Mouse (Mus musculus) gastrocnemius, postnatal 36 days (tissue): ENCODE results near the gene Taf1d. TPM values are rescaled to one million over a fixed set of nuclear protein-coding genes. Genes with fewer than 3 reads are reported as not detected.
A peak's percentile ranks its signal among the peaks of the same experiment; 100 is the strongest.
"Not testable (repeated sequence)": the region's sequence is repeated elsewhere in the genome, so short reads cannot be mapped to it uniquely, and the experiment has no call there.

Source experiments
- DNase-seq, 2 experiments: peaks; one replicate each; pipeline ENCODE4 v3.0.0; 2022
- intact Hi-C: fragments of 180-260 bp; cut with DNase I; formaldehyde crosslinking; loops from one replicate; pipeline ENCODE4 v1.15.1; 2025
- total RNA-seq, 2 experiments: library from RNA; stranded (reverse); gene quantifications; 2 replicates each; pipeline ENCODE4 v1.2.3; 2021

The Taf1d gene
- total RNA-seq, 2 experiments from 2014 or later = 85.5 to 104 TPM

- DNase-seq = no peak
- intact Hi-C loops = no loop called here
These were observed 545 bp downstream of the Taf1d start, which contains the start of gene 4931406C07Rik for GRCm38 (mm10) chr9:15306398-15307119. Gene 4931406C07Rik, minus strand, starts transcription at chr9:15306448.

DNA sequence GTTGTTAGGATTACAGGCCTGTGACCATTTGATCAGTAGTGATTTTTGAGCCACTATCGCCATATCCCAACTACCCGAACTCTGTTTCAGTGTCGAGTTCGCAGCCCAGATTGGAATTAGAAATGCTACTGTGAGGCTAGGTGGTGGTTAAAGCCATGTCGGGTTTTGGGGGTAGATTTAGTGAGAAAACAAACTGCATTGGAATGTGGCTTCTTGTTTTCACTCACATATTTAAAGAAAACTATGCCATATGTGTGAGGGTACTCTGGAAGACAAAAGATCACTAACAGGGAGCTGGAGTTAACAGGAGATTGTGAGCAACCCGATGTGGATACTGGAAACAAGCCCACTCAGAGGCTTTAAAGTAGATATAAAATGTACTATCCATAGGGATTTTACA, 1.2 kb downstream of the Taf1d start:
- intact Hi-C loops = no loop called here
- DNase-seq = no peak

- DNase-seq = no peak
- intact Hi-C loops = no loop called here
These were observed 2.2 kb downstream of the Taf1d start for GRCm38 (mm10) chr9:15308254-15308653.

DNA sequence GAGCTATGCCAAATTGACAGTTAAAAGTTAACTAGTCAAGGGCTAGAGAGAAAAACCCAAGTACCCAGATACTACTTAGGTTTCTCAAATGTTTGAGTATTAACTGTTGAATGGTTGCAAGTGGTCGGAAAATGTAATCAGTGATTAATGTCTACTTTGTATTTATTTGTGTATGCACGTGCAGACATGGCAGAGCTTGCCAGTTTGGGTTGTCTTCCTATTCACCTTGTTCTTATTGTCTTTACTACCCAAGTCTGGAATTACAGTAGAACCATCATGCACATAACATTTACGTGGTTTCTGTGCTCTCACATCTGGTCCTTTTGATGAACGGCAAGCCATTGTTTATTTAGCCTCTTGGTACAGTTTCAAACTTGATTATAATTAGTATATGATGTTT, 3.4 kb downstream of the Taf1d start:
- intact Hi-C loops = no loop called here

GRCm38 (mm10) chr9:15310179-15310578, 4.2 kb downstream of the Taf1d start:
- DNase-seq = no peak
- intact Hi-C loops = no loop called here

More for the DNA sequence above, 3.4 kb downstream of the Taf1d start:
- no peak for DNase-seq

GRCm38 (mm10) chr9:15312054-15312735, 6.2 kb downstream of the Taf1d start:
- intact Hi-C loops = no loop called here
- no peak for DNase-seq

DNA sequence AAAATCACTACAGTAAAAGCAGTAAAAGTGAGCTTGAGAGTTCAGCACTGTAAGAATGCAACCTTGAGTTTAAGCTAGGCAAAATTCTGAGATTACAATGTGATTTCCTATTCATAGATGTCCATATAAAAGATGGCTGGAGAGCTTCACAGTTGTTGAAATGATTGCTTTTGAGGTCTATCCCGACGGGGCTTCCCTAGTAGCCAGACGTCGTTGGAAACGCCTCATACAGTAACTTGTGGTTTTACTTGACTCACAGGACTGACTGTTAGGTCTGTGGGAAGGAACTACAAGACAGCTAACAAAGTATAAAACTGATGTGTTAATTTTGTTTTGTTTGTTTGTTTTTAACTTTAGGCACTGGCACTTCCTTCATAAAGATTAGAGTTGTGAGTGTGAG, 7.6 kb downstream of the Taf1d start:
- DNase-seq = no peak
- intact Hi-C loops = no loop called here

GRCm38 (mm10) chr9:15314619-15315018, 8.6 kb downstream of the Taf1d start:
- intact Hi-C loops = no loop called here
- DNase-seq = no peak

DNA sequence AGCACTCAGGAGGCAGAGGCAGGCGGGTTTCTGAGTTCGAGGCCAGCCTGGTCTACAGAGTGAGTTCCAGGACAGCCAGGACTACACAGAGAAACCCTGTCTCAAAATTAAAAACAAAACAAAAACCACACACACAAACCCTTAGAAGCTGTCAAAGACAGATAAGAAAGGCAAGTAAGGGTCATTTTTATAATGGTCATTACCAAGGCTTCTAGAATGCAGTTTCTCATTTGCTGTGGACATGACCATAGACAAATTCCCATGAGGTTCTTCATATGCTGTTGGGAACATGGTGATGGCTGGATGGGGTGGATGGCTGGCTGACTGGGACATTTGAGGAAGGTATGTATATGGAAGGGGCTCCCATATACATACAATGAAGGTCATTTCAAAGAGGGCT, 10.3 kb downstream of the Taf1d start:
- intact Hi-C loops, DNase-seq: not testable (repeated sequence)

GRCm38 (mm10) chr9:15317223-15318169, 11.5 kb downstream of the Taf1d start:
- no peak for DNase-seq
- intact Hi-C loops = no loop called here

GRCm38 (mm10) chr9:15318170-15318742, 12.2 kb downstream of the Taf1d start:
- intact Hi-C loops = no loop called here
- no peak for DNase-seq

DNA sequence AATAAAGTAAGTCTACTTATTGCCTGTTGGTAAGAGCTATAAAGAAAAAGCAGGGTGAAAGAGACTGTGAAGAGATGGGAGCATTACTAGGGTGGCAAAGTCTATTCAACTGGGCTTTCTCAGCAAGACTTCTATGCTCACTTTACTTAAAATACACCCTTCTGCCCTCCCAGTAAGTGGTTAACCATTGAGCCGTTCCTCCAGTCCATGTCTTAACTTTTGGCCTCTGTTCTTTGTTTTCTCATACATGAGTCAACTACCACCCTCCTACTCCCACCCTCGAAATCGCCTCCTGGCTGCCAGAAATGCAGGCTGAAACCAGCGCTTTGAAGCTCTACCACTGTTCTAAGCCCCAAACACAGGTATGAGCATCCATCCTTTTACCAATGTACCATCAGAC, 31.8 kb downstream of the Taf1d start:
- DNase-seq = no peak
- intact Hi-C loops = no loop called here

DNA sequence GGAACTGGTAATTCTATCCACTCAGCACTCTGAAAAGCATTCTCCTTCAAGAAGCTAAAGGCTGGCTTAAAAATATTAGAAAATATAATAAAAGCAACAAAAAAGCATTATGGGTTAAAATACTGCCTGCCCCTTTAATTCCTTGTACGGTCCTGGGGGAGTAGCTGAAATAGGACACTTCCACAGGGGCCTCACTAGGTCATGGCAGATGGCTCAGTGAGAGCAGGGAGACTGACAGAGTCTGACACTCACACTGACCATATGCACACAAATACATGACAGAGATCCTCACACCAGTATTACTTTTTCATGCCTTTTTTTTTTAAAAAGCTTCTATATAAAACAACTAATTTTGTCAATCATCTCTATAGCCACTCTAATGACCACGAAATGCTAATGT, 43.9 kb downstream of the Taf1d start:
- intact Hi-C loops = no loop called here

DNA sequence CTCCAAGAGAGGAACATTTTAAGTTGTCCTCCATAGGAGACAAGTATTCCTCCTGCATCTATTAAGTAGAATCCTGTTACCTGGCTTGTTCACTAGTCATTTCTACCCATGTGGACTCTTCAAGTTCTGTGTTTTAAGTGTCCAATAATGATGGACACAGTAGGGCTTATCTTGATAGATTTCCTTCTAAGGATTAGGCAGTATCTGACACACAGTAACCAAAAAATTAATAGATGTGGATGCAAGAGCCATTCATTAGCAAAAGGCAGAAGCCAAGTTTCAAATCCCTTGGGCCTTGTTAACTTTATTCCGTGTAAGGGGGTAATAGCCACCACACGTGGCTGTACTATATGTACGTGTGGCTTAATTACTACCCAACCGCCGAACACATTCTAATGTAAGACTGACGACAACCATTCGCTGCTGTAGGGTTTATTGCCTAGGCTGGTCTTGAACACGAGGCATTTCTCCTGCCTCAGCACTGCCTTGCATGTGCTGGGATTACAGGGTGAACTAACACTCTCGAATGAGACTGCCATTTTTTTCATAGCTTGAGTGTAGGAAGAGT, 51.0 kb downstream of the Taf1d start:
- intact Hi-C loops = no loop called here

More for the DNA sequence above, 43.9 kb downstream of the Taf1d start:
- DNase-seq = no peak

GRCm38 (mm10) chr9:15357484-15358275, 51.7 kb downstream of the Taf1d start, which contains the start of gene Cep295:
Gene Cep295, minus strand, starts transcription at chr9:15357788.
- intact Hi-C loops = no loop called here
- DNase-seq = peak; percentile 95 to 96

More for the DNA sequence above, 51.0 kb downstream of the Taf1d start:
- DNase-seq = no peak

DNA sequence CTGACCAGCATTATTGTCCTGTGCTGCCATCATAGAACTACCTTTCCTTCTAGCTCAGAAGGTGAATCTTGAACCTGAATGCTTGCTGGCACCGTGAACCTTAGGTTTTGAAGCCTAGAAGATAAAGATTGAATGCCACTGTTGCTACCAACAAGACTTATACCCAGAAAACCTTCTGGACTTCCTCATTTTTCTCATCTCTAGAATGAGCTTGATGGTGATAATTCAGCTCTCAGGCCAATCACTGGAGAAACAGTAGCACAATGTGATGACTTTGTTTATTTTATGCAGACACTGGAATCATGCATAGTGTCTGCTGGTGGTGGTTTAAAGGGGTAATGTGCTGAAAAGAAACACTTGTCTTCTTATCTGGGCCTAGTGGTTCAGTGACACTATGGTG, 58.8 kb downstream of the Taf1d start:
- DNase-seq = no peak
- intact Hi-C loops = loop anchor here (1.0 to 5.0 kb wide), 2 partner anchors 73 to 317 kb away; no protein-coding TSS in a partner anchor

- intact Hi-C loops = loop anchor here (1.0 to 5.0 kb wide), 2 partner anchors 72 to 316 kb away; no protein-coding TSS in a partner anchor
- DNase-seq = no peak
These were observed 59.8 kb downstream of the Taf1d start for GRCm38 (mm10) chr9:15365856-15366255.

DNA sequence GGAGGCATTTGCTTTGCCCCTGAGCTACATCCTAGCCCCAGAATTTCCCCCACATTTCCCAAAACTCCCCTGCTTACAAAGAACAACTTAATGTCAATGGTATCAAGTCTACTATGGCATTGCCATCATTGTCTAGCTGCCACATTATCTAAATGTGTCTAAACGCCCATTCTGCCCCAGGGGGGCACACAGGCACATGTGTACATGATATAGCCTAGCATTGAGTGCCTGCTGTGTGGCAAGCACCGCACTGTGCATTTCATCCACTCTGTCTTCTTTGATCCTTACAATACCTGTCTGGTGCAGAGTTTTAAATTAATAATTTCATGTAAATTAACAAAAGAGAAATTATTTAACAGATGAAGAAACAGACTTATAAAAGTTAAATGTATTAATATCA, 60.2 kb downstream of the Taf1d start:
- intact Hi-C loops = loop anchor here (5.0 kb wide), 1 partner anchor 316 kb away; no protein-coding TSS in a partner anchor
- DNase-seq = no peak
